Mouse (Mus musculus) brown adipose tissue, adult 24 weeks (tissue): ENCODE measurements around the gene Unkl. TPM values are rescaled to one million over a fixed set of nuclear protein-coding genes. Genes with fewer than 3 reads are reported as not detected.
"Not testable (repeated sequence)": the region's sequence is repeated elsewhere in the genome, so short reads cannot be mapped to it uniquely, and the experiment has no call there.

Source experiments
- H3K27ac ChIP-seq: fragments of 200-500 bp; replicated peaks from 2 replicates; pipeline ENCODE4 v1.5.1; 2012; ENCODE audit warnings: low read depth, mild to moderate bottlenecking, low read length
- H3K4me1 ChIP-seq: fragments of 200-500 bp; 2 replicates; pipeline ENCODE4 v1.6.1; 2012; ENCODE audit warnings: low read length, mixed read lengths; ENCODE audit not compliant: control insufficient read depth, insufficient read depth, insufficient read length
- H3K4me3 ChIP-seq: fragments of 200-500 bp; 2 replicates; pipeline ENCODE4 v1.5.1; 2012; ENCODE audit warnings: low read depth, mild to moderate bottlenecking, low read length, moderate library complexity; ENCODE audit not compliant: insufficient read depth
- polyA plus RNA-seq: library from polyadenylated mRNA; stranded (reverse); fragments of >200 nt; gene quantifications from 2 replicates; pipeline ENCODE4 v1.2.4, GENCODE M21; 2012; ENCODE audit not compliant: missing spikeins, insufficient read depth, insufficient read length

Gene Unkl
- polyA plus RNA-seq, 1 experiment = 4.3 TPM

DNA sequence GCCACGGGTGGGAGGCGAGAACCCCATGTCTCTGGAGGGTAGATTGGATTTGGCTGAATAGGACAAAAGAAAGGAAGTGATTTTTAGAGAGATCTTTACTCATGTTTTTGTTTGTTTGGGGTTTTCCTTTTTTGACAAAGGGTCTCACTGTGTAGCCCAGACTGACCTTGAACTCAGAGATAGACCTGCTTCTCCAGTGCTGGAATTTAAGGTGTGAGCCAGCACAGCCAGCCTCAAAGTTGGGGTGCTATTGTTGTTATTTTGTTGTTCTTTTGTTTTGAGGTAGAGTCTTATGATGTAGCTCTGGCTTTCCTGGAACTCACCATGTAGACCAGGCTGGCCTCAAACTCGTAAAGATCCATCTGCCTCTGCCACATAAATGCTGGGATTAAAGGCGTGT, 14.2 kb downstream of the Unkl start:
- H3K4me1 ChIP-seq = no peaks in the 10 kb centered on the region
- H3K27ac ChIP-seq = no peak overlapping the region

DNA sequence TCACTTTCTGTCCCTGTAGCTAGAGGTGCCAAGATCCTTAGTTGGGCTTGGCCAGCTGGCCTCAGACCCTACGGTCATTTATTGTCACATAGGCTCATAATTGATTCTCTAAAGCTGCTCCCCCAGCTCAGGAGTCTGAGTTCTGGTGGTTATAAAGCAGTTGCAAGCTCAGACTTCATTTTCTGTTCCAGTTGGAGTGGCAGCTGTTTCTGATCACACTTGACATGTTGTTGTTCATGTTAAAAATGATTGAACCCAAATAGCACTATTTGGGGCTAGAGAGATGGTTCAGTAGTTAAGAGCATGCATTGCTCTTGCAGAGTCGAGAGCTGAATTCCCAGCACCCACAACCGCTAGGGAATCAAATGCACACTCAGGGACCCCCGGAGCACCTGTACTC, 21.8 kb downstream of the Unkl start:
- Histone ChIP-seq H3K4me3 (no peak overlapping the region), H3K27ac (no peak overlapping the region), H3K4me1 (no peaks in the 10 kb centered on the region)

More for the DNA sequence above, 14.2 kb downstream of the Unkl start:
- no peak overlapping the region for H3K4me3 ChIP-seq

DNA sequence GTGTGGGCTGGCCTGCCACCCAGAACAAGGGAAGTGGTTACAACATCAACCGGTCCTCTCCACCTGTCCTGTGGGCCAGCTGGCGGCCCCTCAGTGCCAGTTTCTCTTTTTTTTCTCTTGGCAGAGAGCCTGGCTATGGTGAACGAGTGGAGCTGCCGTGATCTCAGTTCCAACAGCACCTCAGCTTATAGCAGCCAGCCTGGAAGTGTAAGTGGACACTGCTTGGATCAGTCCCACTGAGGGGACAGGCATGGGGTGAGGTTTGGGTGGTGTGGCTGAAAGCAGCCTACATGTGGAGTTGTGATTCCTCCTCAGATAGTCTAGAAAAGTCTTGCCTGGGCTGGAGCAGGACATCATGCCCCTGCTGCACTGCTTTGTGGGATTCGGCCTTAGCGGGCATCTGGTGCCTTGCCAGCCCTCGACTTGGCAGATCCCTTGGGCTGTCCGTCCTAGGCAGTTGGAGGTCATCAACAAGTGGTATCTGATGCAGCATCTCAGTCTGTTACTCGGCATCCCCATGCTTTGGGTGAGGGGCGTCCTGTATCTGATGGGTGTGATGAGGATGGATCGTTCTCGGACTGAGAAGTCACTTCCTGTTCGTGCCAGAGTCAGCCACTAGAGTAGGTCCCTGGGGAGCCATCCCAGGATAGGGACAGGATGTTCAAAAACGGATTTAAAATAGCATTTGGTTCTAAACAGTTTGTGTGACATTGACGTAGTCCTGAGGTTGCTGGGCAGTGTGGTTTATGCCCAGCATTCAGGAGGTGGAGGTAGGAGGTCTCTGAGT, 22.7 kb downstream of the Unkl start:
- H3K4me3 ChIP-seq = no peak overlapping the region
- H3K27ac ChIP-seq = peak overlapping the region; percentile 67

DNA sequence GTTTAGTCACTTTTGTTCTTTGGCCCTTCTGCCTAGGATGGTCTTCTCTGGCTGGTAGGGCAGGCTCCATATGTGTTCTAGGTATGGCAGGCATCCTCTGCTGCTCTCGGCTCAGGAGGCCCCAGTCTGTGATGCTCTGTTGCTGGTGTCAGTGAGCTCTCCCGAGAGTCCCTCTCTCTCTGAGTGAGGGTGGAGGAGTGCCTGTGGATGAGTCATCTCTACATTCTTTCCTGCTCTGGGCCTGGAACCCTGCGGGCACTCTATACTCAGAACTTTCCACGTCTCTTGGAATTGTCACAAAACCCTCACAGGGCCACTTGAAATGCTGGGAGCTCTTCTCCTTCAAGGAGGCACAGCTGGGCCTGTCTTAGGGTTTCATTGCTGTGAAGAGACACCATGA, 23.5 kb downstream of the Unkl start:
- Histone ChIP-seq H3K4me1 (no peaks in the 10 kb centered on the region), H3K27ac (peak overlapping the region; percentile 67), H3K4me3 (no peak overlapping the region)

More for the DNA sequence above, 22.7 kb downstream of the Unkl start:
- no peaks in the 10 kb centered on the region for H3K4me1 ChIP-seq

DNA sequence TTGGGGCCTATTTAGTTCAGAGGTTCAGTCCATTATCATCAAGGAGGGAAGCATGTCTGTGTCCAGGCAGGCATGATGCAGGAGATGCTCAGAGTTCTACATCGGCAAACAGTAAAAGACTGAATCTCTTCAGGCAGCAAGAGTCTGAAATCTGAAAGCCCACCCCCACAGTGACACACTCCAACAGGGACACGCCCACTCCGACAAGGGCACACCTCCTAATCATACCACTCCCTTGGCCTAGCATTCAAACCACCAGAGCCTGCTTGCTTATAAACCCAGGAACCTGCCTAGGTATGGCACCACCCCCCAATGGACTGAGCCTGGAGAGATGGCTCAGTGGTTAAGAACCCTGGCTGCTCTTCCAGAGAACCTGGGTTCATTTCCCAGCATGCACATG, 27.2 kb downstream of the Unkl start:
- Histone ChIP-seq H3K4me3 (no peak overlapping the region), H3K4me1 (no peaks in the 10 kb centered on the region), H3K27ac (no peak overlapping the region)

DNA sequence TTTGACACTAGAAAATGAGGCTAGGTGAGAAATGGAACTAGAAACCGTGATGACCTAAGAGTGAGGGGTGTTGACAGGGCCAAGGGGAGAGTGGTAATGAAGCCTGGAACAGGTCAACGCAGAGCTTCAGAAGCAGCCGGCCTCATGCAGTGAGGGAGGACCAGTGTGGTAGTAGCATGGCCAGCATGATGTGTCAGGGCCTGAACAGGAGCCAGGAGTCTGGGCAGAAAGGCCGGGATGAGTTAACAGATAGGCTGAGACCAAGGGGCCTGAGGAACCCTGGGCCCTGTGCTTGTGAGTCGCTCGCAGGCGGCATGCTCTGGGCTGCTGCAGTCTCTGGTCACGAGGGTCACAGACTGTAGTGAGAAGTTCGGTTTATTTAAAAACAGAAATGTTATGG, 30.8 kb downstream of the Unkl start:
- Histone ChIP-seq H3K27ac (no peak overlapping the region), H3K4me1 (0 out of 2 replicates have a peak, but pooled peaks cover 6% of the 10 kb centered on the region), H3K4me3 (no peak overlapping the region)

DNA sequence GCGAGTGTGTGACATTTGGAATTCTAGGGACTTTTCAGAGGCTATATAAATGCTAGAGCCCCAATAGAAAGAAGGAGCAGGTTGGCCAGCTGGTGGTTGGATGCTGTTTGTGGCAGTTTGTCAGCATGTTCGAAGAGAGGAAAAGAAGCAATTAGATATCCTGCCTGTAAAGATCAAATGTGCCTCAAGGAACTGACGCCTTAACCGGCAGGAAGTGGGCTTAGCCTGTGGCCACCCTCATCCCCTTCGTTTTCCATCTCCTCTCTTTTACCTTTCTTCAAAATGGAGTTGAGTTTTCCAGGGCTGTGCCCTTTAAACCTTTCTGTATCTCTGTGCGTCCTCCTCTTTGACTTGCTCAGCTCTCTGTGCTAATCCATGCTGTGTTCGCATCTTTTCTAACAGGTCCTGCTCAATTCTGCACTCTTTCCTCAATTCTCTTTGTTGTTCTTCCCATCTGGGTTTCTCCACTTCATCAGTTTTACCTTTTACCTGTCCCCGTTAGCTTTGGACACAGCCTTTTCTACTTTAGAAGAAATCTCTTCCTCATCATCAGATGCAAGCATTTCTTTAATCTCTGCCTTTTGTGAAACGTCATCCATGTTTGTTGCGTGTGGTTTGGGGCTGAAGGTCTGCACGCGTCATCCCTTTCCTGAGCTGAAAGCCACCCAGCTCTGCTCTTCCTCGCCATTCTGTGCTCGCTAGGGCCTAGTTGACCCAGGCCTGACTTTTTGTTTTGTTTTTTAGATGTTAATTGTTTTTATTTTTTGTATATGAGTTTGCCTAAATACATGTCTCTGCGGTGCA, 31.5 kb downstream of the Unkl start:
- 0 out of 2 replicates have a peak, but pooled peaks cover 6% of the 10 kb centered on the region for H3K4me1 ChIP-seq
- H3K27ac ChIP-seq = no peak overlapping the region
- no peak overlapping the region for H3K4me3 ChIP-seq

DNA sequence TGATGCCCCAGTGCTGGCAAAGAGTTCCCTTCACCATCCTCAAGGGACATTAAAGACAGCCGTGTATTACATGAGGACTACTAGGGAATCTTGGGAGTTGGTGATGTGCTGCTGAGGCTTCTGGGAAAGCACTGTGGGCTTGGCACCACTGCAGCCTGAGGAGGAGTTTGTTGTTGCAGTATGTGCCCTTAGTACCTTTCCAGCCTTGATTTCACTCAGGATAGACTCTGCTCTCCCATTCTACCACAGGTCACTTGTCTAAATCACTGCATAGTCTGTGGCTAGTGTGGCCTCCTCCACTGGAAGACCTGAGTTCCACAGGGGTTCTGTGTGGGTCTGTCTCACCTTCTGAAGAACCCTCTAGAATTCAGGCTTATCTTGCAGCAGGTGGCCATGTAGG, 32.5 kb downstream of the Unkl start:
- no peak overlapping the region for H3K27ac ChIP-seq
- H3K4me3 ChIP-seq = no peak overlapping the region
- H3K4me1 ChIP-seq = 0 out of 2 replicates have a peak, but pooled peaks cover 6% of the 10 kb centered on the region

DNA sequence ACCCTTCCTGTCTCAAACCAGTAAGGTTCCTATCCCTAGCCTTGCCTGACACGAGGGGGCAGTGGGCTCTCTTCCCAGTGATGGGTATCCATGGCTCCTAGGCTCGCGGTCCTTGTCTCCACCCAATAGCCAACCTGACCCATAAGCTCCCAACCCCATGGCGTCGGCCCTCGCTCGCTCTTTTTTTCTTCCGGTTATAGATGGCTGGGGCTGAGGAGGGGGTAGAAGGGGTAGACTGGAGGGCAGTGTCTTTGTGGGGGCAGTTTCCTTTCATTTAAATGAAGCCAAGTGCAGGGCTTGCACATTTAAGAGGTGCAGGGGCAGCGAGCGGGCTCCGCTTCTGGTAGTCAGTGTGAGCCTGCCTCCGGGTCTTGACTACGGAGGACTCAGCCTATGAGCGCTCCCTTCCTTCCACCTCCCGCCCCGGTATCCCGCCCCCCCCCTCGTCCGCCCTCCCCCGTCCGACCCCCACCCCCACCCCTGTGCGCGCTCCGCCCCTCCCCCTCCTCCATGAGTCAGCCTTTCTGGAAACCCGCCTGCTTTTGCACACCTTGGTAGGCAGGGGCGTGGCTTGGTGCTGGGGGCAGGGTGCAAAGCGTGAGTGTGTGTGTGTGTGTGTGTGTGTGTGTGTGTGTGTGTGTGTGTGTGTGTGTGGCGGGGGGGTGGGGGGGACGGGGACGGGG, 33.8 kb downstream of the Unkl start:
- 0 out of 2 replicates have a peak, but pooled peaks cover 6% of the 10 kb centered on the region for H3K4me1 ChIP-seq
- H3K27ac ChIP-seq = no peak overlapping the region
- H3K4me3 ChIP-seq = peak overlapping the region; percentile 43

DNA sequence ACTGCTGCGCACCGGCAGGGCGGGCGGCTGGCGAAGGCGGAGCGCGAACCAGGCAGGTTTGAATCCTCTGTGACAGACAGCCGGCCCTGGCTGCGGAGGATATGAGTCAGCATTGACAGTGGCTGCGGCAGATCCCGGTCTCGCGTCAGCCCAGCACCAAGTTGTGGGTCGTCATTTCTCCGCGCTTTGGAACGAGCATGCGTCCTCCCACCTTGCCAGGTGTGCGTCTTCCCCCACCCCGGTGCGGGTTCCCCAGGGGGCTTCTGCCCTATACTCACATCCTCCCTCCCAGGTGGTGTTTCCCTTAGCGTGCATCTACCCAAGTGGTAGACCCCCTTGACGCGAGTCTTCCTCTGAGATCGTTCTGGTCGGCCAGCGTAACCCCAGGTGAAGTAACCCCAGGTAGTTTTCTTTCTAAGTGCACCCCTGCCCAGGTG, 34.3 kb downstream of the Unkl start:
- H3K4me3 ChIP-seq, H3K27ac ChIP-seq, H3K4me1 ChIP-seq: not testable (repeated sequence)

DNA sequence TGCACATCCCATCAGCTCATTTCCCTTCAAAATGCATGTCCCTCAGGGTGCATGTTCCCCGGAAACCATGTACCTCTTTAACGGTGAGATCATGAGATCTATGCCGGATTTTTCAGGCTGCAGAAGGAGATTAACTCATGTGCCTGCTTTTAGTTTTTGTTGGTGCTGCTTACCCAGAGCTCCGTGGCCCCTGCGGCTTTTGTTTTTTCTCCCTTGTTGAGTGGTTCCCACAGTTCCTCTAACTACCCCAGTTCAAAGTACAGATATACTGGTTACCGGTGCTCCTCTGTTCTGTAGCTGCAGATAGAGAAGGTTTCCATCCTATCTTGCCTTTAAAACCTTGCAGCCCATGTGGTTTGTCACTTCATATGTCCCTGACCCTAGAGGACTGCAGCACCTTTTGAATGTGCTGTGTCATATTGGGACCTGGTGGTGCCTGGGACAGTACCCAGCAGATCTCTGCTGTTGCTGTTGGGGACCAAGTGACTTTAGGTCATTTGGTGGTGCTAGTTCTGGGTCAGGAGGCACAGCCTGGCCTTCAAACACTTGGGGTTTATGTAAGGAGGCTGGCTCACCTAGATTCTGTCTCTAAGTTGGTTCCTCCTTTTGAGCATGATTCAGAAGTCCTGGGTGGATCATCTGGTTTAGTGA, 34.9 kb downstream of the Unkl start:
- Histone ChIP-seq H3K4me3 (no peak overlapping the region), H3K27ac (no peak overlapping the region), H3K4me1 (0 out of 2 replicates have a peak, but pooled peaks cover 6% of the 10 kb centered on the region)

DNA sequence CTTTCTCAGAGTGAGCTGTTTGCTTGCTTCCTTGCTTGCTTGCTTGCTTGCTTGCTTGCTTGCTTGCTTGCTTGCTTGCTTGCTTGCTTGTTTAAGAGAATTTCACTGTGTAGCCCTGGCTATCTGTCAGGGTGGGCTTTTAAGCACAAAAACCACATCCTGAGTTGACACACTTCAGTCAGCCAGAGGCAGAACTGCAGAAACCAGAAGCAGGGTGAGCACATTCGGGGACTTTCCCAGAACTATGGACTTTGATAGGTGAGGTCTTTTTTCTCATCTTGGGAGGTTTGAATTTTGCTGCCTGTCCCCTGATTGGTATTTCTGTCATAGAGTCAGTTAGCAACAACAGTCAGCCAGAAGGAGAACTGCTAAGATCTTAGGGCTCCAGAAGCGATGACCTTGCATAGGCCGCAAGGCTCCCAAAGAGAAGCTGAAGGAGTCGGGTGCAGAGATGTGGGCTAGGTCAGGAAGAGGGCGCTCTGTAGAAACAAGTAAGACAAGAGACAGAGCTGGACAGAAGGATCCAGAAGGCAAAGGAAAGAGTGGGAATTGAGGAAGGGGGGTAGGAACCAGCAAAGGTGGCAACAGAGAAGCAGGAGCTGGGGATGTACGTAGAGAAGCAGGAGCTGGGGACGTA, 36.5 kb downstream of the Unkl start:
- H3K4me3 ChIP-seq = no peak overlapping the region
- H3K27ac ChIP-seq = no peak overlapping the region
- H3K4me1 ChIP-seq = 0 out of 2 replicates have a peak, but pooled peaks cover 6% of the 10 kb centered on the region

DNA sequence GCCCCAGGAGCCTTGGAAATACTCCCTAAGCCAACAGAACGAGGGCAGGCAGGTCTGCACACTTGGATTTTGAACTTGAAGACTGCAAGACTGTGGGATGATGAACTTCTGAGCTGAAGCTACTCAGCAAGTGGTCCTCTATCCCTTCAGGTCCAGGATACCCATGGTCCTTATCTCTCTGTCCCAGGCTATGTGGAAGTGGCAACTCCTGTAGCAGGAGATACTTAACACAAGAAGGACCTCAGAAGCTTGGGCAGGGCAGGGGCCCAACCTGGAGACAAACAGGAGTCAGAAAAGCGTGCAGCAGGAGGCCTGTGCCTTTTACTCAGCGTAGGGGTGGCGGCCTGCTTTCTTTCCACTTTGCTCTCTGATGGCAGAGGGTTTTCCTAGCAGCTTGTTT, 37.5 kb downstream of the Unkl start:
- no peak overlapping the region for H3K4me3 ChIP-seq
- 0 out of 2 replicates have a peak, but pooled peaks cover 6% of the 10 kb centered on the region for H3K4me1 ChIP-seq
- no peak overlapping the region for H3K27ac ChIP-seq

DNA sequence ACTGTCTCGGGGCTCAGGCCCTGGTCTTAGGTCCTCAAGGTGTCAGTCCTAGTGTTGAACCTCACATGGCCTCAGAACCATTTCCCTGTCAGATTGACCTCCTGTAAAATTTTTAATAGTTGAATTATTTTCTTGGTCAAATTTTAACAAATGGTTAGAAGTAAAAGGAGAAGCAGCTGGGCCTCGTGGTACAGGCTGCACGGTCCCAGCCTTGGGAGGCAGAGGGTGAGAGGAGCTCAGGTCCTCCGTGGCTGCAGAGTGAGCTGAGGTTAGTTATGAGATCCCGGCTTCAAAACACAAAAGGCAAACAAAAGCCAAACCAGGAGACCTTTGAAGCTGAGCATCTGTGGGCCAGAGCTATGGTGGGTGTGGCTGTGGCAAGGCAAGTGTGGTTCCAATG, 39.8 kb downstream of the Unkl start:
- Histone ChIP-seq H3K4me3 (no peak overlapping the region), H3K4me1 (no peaks in the 10 kb centered on the region), H3K27ac (no peak overlapping the region)
